Comparison of ENCODE assay signal across 8 mouse cellular contexts in the genomic region with DNA sequence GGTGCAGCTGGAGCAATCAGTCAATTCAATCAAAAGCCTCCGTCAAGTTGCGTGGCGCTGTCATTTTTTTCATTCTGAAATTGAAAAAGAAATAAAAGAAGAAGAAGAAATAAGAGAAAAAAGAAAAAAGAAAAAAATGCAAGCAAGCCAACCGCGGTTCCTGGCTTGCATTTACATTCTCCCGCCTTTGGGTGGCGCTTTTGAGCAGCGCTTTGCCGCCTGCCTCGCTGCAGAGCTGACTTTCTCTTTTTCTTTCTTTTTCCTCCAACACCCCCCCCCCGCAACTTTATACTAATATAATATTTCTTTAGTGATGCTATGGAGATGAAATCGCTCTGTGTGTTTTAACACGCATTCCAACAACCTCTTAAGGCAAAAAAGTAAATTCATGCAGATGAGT.
DNase-seq lines count a peak whose midpoint lies in the region; ATAC-seq lines count a peak whose summit lies in the region.

No protein-coding gene starts in this region.

- H3K4me2 ChIP-seq in heart, embryonic 15.5 days: peak overlapping the region; percentile 57
- peak overlapping the region; percentile 36 for H3K4me2 ChIP-seq in neural tube, embryonic 11.5 days (ENCODE audit: low read depth)

- DNase-seq in gastrocnemius, adult 18-20 months (ENCODE audit: low spot score): peak; percentile 11
- DNase-seq in gastrocnemius, postnatal 36 days: no peak
- peak; percentile 65 for DNase-seq in thymus, postnatal 4 days
- no peak for DNase-seq in thymus, postnatal 36 days
- DNase-seq in liver: peak; percentile 20
- DNase-seq in neural tube, embryonic 11.5 days (ENCODE audit: low spot score): peak; percentile 55
- no peak for DNase-seq in thymus, postnatal 25 days

- no peak overlapping the region for H3K27ac ChIP-seq in heart, embryonic 15.5 days
- H3K27ac ChIP-seq in neural tube, embryonic 11.5 days (ENCODE audit: low read depth, low read length): no peak overlapping the region

- H3K4me1 ChIP-seq in heart, embryonic 15.5 days (replicated peaks): peaks cover 12% of the 10 kb centered on the region
- H3K4me1 ChIP-seq in neural tube, embryonic 11.5 days (ENCODE audit: control insufficient read depth, insufficient read depth, low read length): peaks cover 14% of the 10 kb centered on the region

- intact Hi-C loops in gastrocnemius, postnatal 36 days (cut with DNase I): no loop called here

- peak overlapping the region; percentile 36 for H3K4me3 ChIP-seq in heart, embryonic 15.5 days
- H3K4me3 ChIP-seq in neural tube, embryonic 11.5 days (ENCODE audit: low read depth, low read length): peak overlapping the region; percentile 15; the same call in 1 of the 2 replicates

- 7% methylated on average over 13 of the region's 13 CpGs for whole genome bisulfite sequencing in heart, embryonic 15.5 days
- 13% methylated on average over 13 of the region's 13 CpGs for WGBS in neural tube, embryonic 11.5 days

- no peak overlapping the region for H3K9ac ChIP-seq in heart, embryonic 15.5 days
- 0 out of 2 replicates have a peak overlapping the region, but pooled peaks have one; percentile 29 for H3K9ac ChIP-seq in neural tube, embryonic 11.5 days (ENCODE audit: low read length)

- no peaks in the 10 kb centered on the region for H3K9me3 ChIP-seq in heart, embryonic 15.5 days (replicated peaks)
- H3K9me3 ChIP-seq in neural tube, embryonic 11.5 days (ENCODE audit: control insufficient read depth, low read length): no peaks in the 10 kb centered on the region

- ATAC-seq in heart, embryonic 15.5 days (replicated peaks; ENCODE audit: insufficient number of reproducible peaks, insufficient read depth, low FRiP score, low read depth): no peak
- ATAC-seq in neural tube, embryonic 11.5 days (ENCODE audit: insufficient read depth, low FRiP score, low TSS enrichment): no peak

- H3K27me3 ChIP-seq in heart, embryonic 15.5 days: peaks cover 4% of the 10 kb centered on the region; the same call in 1 of the 2 replicates
- no peaks in the 10 kb centered on the region for H3K27me3 ChIP-seq in neural tube, embryonic 11.5 days (ENCODE audit: control insufficient read depth, insufficient read depth, low read length)

- H3K36me3 ChIP-seq in heart, embryonic 15.5 days: no peaks in the 10 kb centered on the region
- H3K36me3 ChIP-seq in neural tube, embryonic 11.5 days (ENCODE audit: control insufficient read depth, insufficient read depth, low read length): no peaks in the 10 kb centered on the region

Comparison
In these comparisons a context has a peak if more than half of its experiments do, and no peak if none do; other contexts are left out.
1. DNase-seq: peak in gastrocnemius, adult 18-20 months (single experiment), thymus, postnatal 4 days (single experiment), liver (single experiment) and neural tube, embryonic 11.5 days (single experiment); none in gastrocnemius, postnatal 36 days (0 of 2), thymus, postnatal 36 days (0 of 2) and thymus, postnatal 25 days (single experiment).